Comparison of ENCODE assay signal across 22 mouse cellular contexts in the genomic region with DNA sequence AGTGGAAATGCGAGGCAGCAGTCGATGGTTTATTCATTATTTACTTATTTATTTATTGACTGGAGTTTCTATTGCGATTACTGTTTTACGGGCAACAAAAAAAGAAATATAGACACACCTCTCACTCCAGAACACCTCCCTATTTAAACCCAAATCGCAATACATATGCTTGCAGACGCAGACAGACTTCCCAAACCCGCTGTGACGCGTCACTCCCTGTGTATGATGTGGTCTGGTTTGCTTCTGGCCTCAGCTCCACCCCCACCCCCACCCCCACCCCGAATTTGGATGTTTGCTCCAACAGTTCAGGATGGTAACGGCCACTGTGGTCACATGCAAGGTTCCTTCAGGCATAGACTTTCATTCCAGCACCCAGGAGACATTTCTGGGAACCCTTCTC. TPM values are rescaled to one million over a fixed set of nuclear protein-coding genes. Genes with fewer than 3 reads are reported as not detected.
DNase-seq lines count a peak whose midpoint lies in the region; ATAC-seq lines count a peak whose summit lies in the region.
"Had no signal": no experiment of that assay in that cellular context is flagged by ENCODE, and none has a peak within 500 bp of the region (broad histone marks: within the 10 kb centered on the region; RNA-seq: fewer than 3 reads in every experiment).

No protein-coding gene starts in this region.

- H3K36me3 ChIP-seq in midbrain, embryonic 12.5 days = no peaks in the 10 kb centered on the region
- no peaks in the 10 kb centered on the region for H3K36me3 ChIP-seq in midbrain, embryonic 11.5 days (ENCODE audit: control insufficient read depth, insufficient read depth, low read length)
- H3K36me3 ChIP-seq in midbrain, embryonic 16.5 days (ENCODE audit: control insufficient read depth, insufficient read depth, low read length) = no peaks in the 10 kb centered on the region
- H3K36me3 ChIP-seq: embryonic facial prominence, embryonic 12.5 days; G1E; heart, embryonic 13.5 days; limb, embryonic 15.5 days had no signal

- 67% methylated on average over 11 of the region's 11 CpGs for WGBS in midbrain, embryonic 12.5 days
- 68% methylated on average over 11 of the region's 11 CpGs for WGBS in midbrain, embryonic 11.5 days
- WGBS in midbrain, embryonic 16.5 days = 53% methylated on average over 11 of the region's 11 CpGs

- no peak for DNase-seq in midbrain, embryonic 11.5 days (ENCODE audit: low spot score, missing footprints)
- peak; percentile 68 for DNase-seq in CD4-positive helper T cell, adult 2 months (ENCODE audit: low read depth, low spot score)
- peak; percentile 67 for DNase-seq in CD4-positive, CD25-positive, alpha-beta regulatory T cell, adult 2 months (ENCODE audit: low read depth, low spot score)
- no peak for DNase-seq in right cerebral cortex, postnatal 36 days (ENCODE audit: low spot score in 2 of 2)
- DNase-seq: adrenal gland, postnatal 14 days; cerebellum, adult 11 months; cerebellum, postnatal 10 days; heart, adult 11 months; kidney, adult 2 months; kidney, postnatal 14 days; liver, postnatal 0 days; lung, postnatal 14 days; right cerebral cortex, postnatal 25 days had no signal

- H3K4me2 ChIP-seq in midbrain, embryonic 12.5 days (replicated peaks) = no peak overlapping the region
- no peak overlapping the region for H3K4me2 ChIP-seq in midbrain, embryonic 11.5 days
- H3K4me2 ChIP-seq in midbrain, embryonic 16.5 days (ENCODE audit: low read length) = no peak overlapping the region
- H3K4me2 ChIP-seq: embryonic facial prominence, embryonic 12.5 days; heart, embryonic 13.5 days; limb, embryonic 15.5 days had no signal

- no peak overlapping the region for H3K9ac ChIP-seq in midbrain, embryonic 12.5 days (replicated peaks)
- H3K9ac ChIP-seq in midbrain, embryonic 11.5 days (ENCODE audit: low read length) = no peak overlapping the region
- H3K9ac ChIP-seq in midbrain, embryonic 16.5 days (ENCODE audit: low read depth, low read length) = no peak overlapping the region
- H3K9ac ChIP-seq: embryonic facial prominence, embryonic 12.5 days; heart, embryonic 13.5 days; limb, embryonic 15.5 days; liver, postnatal 0 days had no signal

- peaks cover 11% of the 10 kb centered on the region; the same call in 1 of the 2 replicates for H3K27me3 ChIP-seq in midbrain, embryonic 12.5 days
- no peaks in the 10 kb centered on the region for H3K27me3 ChIP-seq in midbrain, embryonic 11.5 days (ENCODE audit: control insufficient read depth, insufficient read depth, low read length)
- H3K27me3 ChIP-seq in midbrain, embryonic 16.5 days (ENCODE audit: control insufficient read depth, insufficient read depth, low read depth, low read length) = no peaks in the 10 kb centered on the region
- H3K27me3 ChIP-seq: embryonic facial prominence, embryonic 12.5 days; limb, embryonic 15.5 days had no signal

- no peaks in the 10 kb centered on the region for H3K9me3 ChIP-seq in midbrain, embryonic 12.5 days
- H3K9me3 ChIP-seq in midbrain, embryonic 11.5 days (ENCODE audit: control insufficient read depth, low read length) = no peaks in the 10 kb centered on the region
- no peaks in the 10 kb centered on the region for H3K9me3 ChIP-seq in midbrain, embryonic 16.5 days (replicated peaks; ENCODE audit: control insufficient read depth, low read length, poor library complexity, severe bottlenecking)
- H3K9me3 ChIP-seq: embryonic facial prominence, embryonic 12.5 days; G1E; heart, embryonic 13.5 days; limb, embryonic 15.5 days had no signal

- ATAC-seq in midbrain, embryonic 12.5 days (ENCODE audit: low FRiP score, low read depth) = no peak
- ATAC-seq in midbrain, embryonic 11.5 days (ENCODE audit: low FRiP score) = no peak
- no peak for ATAC-seq in midbrain, embryonic 16.5 days
- ATAC-seq in frontal cortex, adult (ENCODE audit: low TSS enrichment) = no peak
- ATAC-seq: liver, postnatal 0 days had no signal

- peak overlapping the region; percentile 44 for H3K27ac ChIP-seq in midbrain, embryonic 12.5 days (replicated peaks)
- H3K27ac ChIP-seq in midbrain, embryonic 11.5 days (ENCODE audit: low read depth, low read length) = no peak overlapping the region
- peak overlapping the region; percentile 13; the same call in 1 of the 2 replicates for H3K27ac ChIP-seq in midbrain, embryonic 16.5 days (ENCODE audit: low read length)
- H3K27ac ChIP-seq: embryonic facial prominence, embryonic 12.5 days; heart, embryonic 13.5 days; layer of hippocampus, adult 2 months; limb, embryonic 15.5 days had no signal

- peaks cover 22% of the 10 kb centered on the region; the same call in 1 of the 2 replicates for H3K4me1 ChIP-seq in midbrain, embryonic 12.5 days
- no peaks in the 10 kb centered on the region for H3K4me1 ChIP-seq in midbrain, embryonic 11.5 days (ENCODE audit: control insufficient read depth, insufficient read depth, low read length)
- H3K4me1 ChIP-seq in midbrain, embryonic 16.5 days (ENCODE audit: control insufficient read depth, insufficient read depth, low read length) = peaks cover 21% of the 10 kb centered on the region

- no peak overlapping the region for H3K4me3 ChIP-seq in midbrain, embryonic 12.5 days
- H3K4me3 ChIP-seq in midbrain, embryonic 11.5 days (ENCODE audit: low read depth, low read length) = no peak overlapping the region
- no peak overlapping the region for H3K4me3 ChIP-seq in midbrain, embryonic 16.5 days (ENCODE audit: low read depth, low read length)
- H3K4me3 ChIP-seq: embryonic facial prominence, embryonic 12.5 days; erythroblast, embryonic 14.5 days; heart, embryonic 13.5 days; layer of hippocampus, adult 2 months; limb, embryonic 15.5 days had no signal

RNA-seq across cellular contexts. Expression of a gene that starts 15.3 kb away (rescaled TPM):
- 24.3 and 26.4 TPM in 2 replicates for polyA plus RNA-seq in midbrain, embryonic 12.5 days (2016; fragmentation: Nextera tagmentation; extraction: Ambion mirVana)
- polyA plus RNA-seq in midbrain, embryonic 11.5 days (2014; fragmentation: Nextera tagmentation; extraction: Ambion mirVana) = 14.6 and 15.1 TPM in 2 replicates
- 28.1 and 31.6 TPM in 2 replicates for polyA plus RNA-seq in midbrain, embryonic 16.5 days (2015; fragmentation: Nextera tagmentation; extraction: Ambion mirVana)

Comparison
In these comparisons a context has a peak if more than half of its experiments do, and no peak if none do; other contexts are left out.
1. DNase-seq: peak in CD4-positive helper T cell, adult 2 months (single experiment) and CD4-positive, CD25-positive, alpha-beta regulatory T cell, adult 2 months (single experiment); none in midbrain, embryonic 11.5 days (single experiment) and right cerebral cortex, postnatal 36 days (0 of 2).